Mouse (Mus musculus): Measurements from ENCODE around the gene Sec14l1. TPM values are rescaled to one million over a fixed set of nuclear protein-coding genes. Genes with fewer than 3 reads are reported as not detected.

The Sec14l1 gene
- total RNA-seq, 2 experiments from 2014 or later, result 151 to 152 TPM

- DNase-seq (ENCODE audit: low spot score in 2 of 2), result no peak
These were observed 27.8 kb upstream of the Sec14l1 start for GRCm38 (mm10) chr11:117087036-117087799.

DNA sequence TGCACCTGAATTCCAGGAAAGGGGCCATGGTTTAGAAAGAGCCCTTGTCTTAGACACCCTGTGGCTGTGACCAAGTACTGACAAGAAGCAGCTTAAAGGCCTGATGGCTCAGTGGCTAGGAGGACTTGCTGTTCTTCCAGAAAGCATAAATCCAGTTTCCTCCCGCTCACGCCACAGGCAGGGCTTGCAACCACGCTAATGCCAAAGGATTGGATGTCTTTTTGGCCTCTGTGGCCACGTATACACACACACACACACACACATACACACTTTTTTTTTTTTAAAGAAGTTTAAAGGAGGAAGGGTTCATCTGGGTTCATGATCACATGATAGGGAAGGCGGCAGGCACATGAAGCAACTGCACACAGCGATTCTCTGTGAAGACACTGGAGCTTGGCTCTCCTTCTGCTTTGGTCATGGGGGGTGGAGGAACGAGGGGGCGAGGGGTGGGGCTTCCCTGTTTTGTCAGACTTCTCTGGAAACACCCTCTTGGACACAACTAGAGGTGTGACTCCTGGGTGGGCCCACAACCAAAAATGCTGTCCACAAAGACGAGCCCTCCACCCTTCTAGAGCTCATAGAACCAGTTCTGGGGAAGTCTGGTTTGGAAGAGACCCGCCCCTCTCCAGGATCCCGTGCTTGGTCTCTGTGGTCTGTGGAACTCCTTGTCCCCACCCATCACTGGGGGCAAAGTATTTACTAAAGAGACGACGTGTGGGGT is 26.5 kb upstream of the Sec14l1 start:
- no peak for DNase-seq (ENCODE audit: low spot score in 2 of 2)

GRCm38 (mm10) chr11:117089673-117090419 is 25.1 kb upstream of the Sec14l1 start:
- DNase-seq (ENCODE audit: low spot score in 2 of 2), result no peak

DNA sequence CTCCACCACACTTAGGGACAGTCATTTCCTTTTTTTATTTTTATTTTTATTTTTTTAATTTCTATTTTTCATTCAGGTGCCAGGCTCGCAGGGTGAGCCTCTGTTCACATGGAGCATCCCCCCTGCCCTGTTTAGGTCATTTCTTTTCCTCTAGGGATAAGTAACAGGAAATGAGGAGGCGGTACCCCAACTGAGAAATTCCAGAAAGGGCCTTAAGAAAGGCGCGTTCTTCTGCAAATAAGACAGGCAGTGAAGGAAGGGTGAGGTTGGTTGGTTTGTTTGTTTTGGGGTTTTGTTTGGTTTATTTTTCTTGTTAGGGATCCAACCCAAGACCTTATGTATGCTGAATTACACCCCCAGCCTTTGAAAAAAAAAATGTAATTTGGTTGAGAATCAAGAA is 23.6 kb upstream of the Sec14l1 start:
- DNase-seq (ENCODE audit: low spot score in 2 of 2), result no peak

DNA sequence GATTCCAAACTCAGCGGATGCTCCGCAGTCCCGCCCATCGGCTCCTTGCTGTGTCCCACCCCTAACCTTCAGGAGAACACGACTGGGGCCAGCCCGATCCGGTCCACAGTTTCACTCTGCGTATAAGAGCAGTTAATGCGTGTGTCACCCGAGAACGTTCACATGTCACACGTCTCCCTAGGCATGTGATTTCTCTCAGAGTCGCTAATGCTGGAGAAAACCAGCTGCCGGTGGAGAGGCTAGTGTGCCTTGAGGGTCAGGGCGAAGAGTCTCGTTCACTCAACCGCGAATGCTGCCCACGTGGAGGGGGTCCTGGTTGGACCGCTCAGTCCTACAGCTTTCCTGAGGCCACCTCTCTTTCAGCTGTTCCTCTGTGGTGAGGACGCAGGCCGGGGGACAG is 23.1 kb upstream of the Sec14l1 start:
- DNase-seq (ENCODE audit: low spot score in 2 of 2), result no peak

DNA sequence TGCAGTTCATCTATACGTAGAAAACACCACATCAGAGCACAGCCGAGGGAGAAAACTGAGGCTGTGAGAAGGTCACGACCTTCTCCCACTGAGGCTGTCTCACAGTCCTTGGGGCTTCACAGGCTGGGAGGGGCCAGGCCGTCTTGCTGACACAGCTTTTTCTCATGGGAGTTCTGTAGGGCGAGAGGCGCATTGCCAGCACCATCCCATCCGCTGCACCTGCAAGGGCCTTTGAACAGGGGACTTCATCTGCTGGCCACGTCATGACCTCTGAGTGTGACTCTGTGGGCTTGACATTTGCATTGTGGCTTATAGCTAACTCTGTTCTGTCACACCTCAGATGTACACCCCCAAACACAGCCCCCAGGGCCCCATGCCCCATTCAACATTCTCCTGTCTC is 22.3 kb upstream of the Sec14l1 start:
- DNase-seq (ENCODE audit: low spot score in 2 of 2), result no peak

DNA sequence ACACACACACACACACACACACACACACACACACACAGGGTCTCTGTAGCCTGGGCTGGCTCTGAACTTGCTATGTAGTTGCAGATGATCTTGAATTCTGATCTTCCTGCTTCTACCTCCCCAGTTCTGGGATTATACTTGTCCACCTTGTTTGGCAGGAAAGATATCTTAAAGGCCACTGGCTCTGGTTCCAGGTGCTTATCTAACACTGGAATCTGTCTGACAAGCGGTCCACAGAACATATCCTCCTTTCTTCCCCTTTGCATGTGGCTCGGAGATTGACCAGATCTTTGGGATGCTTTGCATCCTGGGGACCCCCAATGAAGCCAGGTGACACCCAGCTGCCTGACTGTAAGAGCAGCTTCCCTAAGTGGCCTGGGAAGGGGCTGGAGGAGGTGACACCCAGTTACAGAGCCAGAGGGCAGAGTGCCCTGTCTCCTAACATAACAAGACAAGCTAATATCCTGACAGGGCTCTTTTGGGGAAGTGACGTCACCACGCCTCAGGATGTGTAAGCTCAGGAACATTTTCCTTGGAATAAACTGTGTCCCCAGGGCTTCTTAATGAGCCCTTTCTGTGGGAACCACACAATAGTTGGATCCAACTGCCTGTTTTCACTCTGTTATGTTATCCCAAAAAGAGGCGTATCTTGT is 20.9 kb upstream of the Sec14l1 start:
- no peak for DNase-seq (ENCODE audit: low spot score in 2 of 2)

- no peak for DNase-seq (ENCODE audit: low spot score in 2 of 2)
These were observed 20.3 kb upstream of the Sec14l1 start for GRCm38 (mm10) chr11:117094646-117095045.

DNA sequence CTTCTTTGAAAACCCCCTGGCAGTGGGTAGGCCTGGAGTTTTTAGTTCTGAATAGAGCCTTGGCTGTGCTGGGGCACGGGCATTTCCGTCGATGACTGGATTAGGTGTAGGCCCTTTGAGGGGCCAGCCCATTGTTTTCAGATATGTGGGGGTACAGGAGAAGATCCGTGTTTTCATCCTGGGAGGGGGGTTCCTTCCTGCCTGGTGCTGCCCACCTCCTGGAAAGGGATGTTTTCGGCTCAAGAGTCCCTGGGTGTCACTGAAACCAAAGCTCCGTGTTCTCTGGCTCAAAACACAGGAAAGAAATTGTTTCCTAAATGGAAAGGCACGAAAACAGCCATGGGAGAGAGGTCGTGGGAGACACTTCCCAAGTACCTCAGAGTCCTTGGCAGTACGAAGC is 17.9 kb upstream of the Sec14l1 start:
- DNase-seq (ENCODE audit: low spot score in 2 of 2), result no peak

- DNase-seq (ENCODE audit: low spot score in 2 of 2), result no peak
These were observed 16.8 kb upstream of the Sec14l1 start for GRCm38 (mm10) chr11:117098155-117098554.

GRCm38 (mm10) chr11:117098784-117099183 is 16.2 kb upstream of the Sec14l1 start:
- DNase-seq (ENCODE audit: low spot score in 2 of 2), result no peak

GRCm38 (mm10) chr11:117099372-117099771 is 15.6 kb upstream of the Sec14l1 start:
- DNase-seq (ENCODE audit: low spot score in 2 of 2), result no peak

GRCm38 (mm10) chr11:117101351-117101921 is 13.5 kb upstream of the Sec14l1 start:
- DNase-seq (ENCODE audit: low spot score in 2 of 2), result no peak

DNA sequence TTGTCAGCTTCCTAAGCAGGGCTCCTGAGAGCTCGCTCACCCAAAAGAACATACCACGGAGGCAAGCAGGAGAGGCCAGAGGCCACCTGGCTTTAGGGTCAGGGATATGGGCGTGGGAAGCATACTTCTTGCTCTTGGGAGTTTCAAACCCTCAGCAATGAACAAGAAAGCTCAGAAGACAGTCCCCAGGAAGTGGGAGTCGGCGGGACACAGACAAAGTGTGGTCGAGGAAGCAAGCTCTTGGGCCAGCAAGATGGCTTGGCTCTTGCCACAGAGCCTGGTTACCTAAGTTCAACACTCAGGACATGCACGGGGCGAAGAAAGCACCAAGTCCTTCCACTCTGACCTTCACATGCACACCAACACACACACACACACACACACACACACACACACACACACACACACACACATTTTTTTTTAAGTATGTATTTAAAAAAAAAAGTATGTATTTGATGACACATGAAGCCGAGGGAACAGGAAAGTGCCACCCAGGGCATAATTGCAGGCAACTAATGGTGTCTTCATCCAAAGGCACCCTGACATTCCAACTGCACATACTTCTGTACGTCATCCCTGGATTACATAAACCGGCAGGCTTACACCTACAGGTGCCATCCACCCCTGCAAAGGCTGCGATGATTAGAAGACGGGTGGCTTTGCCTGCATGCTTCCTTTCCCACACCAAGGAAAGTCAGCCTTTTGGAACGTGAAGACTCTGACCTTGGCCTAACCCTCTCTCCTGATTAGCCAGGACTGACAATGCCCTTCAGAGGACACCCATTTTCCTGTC is 12.8 kb upstream of the Sec14l1 start:
- DNase-seq (ENCODE audit: low spot score in 2 of 2), result no peak

DNA sequence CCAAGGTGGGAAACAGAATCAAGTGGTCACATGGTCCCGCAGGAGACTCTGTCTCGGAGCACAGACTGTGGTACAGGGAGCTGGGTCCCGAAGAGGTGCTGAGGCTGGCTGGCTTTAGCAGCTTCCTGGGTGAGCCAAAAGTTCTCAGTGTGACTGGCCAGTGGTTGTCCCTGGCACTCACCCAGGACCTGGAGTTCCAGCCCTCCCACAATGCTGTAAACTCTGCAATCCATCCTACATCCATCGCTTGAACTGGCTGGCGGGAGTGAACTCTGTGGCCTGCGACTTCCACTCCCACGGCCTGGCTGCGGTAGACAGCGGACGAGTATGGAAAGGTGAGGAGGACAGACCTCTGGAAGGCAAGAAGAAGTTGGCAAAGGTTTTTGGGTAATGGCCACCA is 11.4 kb upstream of the Sec14l1 start:
- DNase-seq (ENCODE audit: low spot score in 2 of 2), result peak in 1 of 2 experiments; percentile 45

DNA sequence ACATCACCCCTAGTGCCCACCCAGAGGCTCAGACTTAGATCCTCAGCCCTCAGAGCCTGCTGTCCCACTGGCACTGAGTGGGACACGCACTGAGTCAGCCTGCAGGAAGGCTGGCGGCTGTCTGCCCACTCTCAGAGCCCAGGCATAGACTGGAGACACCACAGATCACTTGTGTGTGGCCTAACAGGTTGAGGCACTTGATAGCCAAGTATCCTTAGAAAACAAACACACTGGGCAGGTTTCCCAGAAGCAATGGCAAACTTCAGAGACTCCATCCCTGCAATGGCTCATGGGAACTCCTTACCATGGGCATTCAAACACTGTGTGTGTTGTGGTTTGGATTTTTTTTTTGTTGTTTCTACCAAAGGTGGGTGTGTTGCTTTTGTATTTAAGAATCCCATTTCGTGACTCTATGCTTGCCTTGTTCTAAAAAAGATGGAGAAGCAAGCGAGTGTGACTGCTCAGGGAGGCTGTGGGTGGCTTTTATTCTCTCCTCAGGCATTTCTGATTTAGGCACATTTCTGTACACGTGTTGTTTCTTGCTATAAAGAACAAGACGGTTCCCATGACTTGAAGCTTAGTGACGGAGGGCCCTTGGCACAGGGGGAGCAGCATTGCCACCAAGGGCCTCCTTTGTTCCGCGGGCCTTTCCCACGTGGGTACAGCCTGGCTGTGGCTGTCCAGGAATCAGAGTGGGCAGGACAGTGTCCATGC is 10.8 kb upstream of the Sec14l1 start:
- no peak for DNase-seq (ENCODE audit: low spot score in 2 of 2)

DNA sequence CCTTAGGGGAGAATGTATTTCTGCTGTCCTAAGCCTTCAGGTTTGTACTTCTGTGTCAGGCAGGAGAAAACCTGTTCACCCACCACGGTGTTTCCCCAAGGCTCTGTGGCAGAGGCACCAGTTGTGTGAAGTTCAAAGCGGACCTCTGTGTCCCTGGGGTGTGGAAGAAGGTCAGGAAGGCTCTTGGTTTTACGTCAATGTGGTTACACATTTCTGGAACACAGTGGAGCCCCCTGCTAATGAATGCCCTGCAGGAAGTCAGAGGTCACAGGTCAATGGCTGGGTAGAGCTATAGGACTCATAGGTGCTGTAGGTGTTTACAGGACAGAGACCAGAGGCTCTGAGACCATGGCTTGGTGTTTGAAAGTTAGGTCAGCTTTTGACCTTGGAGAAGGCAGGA is 9.7 kb upstream of the Sec14l1 start:
- DNase-seq (ENCODE audit: low spot score in 2 of 2), result no peak

DNA sequence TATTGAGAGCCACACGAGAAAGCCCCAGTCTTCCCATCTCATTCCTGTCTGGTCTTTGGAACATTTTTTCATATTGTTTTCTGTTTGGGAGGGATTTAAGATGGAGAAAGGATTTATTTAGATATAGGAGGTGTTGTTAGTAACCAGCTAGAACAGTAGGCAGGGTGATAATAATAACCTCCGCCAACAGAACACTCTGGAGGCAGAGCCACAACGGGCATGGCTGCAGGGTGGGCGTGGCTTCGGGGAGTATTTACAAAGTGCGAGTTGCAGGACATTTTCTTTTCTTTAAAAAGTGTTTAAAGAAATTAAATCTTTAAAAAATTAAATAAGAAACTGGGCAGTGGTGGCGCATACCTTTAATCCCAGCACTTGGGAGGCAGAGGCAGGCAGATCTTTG is 9.1 kb upstream of the Sec14l1 start:
- no peak for DNase-seq (ENCODE audit: low spot score in 2 of 2)

- DNase-seq (ENCODE audit: low spot score in 2 of 2), result no peak
These were observed 8.2 kb upstream of the Sec14l1 start for GRCm38 (mm10) chr11:117106633-117107334.
